Mouse (Mus musculus): Measurements from ENCODE around the gene Cdh23.

Cdh23 gene

DNA sequence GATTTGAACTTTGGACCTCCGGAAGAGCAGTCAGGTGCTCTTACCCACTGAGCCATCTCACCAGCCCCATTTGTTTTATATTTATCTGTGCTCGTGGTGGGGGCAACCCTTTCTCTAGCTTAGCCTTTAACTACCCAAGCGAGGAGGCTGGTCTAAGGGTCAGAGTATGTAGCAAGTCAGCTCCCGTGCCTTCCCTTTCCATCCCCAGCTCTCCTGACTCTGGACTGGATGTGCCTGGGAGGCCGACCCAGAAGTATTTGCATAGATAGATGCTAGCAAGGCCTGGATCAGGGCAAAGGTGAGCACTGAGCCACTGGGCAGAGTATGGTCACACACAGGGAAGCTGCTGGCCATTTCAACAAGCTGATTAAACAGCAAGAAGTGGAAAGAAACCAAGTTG, 12.5 kb upstream of the Cdh23 start:
- WGBS = 87% methylated on average over 5 of the region's 5 CpGs

DNA sequence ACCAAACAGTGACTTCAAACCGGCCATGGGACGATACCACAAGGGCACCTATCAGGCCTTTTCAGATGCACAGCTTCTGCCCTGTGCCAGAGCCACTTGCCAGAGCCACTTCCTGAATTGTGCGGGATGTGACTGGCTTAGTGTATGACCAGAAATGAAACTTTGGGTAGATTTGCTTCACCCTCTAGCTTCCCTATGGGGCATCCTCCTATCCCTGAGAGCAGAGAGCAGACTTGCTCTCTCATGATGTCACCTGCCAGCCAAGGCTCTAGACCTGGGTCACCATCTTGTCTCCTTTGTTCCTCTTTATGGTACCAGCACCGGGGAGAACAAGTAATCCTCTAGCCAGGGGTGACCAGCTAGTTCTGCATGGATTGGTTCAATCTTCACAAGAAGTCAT, 10.0 kb upstream of the Cdh23 start:
- WGBS = 89% methylated on average over 4 of the region's 4 CpGs

DNA sequence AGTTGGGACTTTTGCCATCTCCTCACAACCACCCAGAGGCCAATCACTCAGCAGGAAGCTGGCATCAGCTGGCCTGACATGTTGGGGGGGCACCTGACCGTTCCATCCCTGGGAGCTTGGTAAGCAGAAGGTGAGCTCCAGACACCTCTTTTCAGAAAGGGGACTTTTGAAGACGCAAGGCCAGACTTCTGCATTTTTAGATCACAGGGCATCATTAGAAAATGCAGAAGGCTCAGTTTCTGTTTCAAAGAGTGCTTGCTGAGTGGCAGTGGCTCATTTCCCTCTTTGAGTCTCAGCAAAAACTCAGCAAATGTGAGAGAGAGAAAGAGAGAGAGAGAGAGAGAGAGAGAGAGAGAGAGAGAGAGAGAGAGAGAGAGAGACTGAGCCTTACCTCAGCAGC, 8.8 kb upstream of the Cdh23 start:
- WGBS = 80% methylated on average over 2 of the region's 2 CpGs

DNA sequence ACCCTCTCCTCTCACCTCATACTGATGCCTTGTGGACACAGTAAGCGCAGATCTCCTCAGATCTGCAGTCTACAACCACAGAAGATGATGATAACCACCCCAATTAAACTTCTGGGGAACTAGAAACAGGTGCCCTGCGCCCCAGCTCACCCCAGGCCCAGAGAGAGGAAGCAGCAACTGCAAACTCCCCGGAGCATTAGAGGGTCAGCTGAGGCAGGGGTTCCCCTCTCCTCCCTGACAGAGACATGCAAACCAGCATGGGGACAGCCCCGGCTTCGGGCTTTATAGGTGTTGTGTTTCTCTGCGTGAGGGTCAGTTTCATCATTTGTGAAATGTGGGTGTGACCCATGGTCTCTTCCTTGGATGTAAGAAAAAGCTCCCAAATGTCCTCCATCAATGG, 1.5 kb upstream of the Cdh23 start:
- WGBS = 87% methylated on average over 6 of the region's 6 CpGs

DNA sequence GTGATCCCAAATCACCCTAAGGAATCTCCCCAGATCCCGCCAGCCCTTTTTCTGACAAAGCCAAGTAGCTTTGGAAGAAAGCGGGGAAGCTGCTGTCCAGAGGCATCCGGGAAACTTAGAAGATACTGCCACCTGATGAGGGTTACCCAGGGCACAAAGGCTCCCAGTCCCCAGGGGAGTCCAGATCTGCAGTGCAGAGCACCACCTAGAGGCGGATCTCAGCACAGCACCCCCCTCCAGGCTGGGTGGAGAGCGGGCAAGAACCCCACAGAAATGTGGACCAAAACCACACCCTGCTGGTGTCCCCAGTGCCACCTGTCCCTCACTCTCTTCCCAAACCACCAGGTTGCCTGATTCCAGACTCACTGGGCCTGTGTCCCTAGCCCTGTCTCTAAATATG, 685 bp upstream of the Cdh23 start:
- WGBS = 26% methylated on average over 5 of the region's 5 CpGs

DNA sequence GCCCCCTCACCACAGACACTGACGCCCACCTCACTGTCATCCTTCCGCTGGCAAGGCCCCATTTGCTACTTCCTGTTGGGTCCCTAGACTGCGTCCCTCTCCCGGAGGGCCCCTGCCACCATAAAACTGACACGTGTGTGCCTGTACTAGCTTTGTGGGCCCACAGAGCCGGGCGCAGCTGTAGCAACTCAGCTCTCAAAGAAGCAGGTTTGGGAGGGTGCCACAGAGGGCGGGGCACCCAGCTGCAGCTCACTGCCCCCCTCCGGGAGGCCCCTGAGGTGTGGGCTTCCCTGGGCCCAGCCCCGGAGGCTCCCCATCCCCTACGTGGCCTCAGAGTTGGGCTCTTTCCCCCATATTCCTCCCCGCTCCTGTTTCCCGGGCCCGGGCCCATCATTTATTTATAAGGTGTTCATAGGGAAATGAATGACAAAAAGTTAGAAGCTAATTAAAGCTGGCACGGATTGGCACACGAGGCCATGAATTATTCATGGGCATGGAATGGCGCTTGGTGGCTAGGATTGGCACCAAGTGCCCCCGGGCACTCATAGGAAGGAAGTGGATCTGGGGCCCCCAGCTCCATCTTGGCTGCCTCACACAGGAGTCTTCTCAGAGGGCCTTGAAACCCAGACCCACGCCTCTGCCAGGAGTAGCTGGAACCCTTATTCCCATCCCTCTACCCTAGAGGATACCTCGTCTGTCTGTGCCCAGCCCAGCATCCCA, 4.5 kb downstream of the Cdh23 start:
- 46% methylated on average over 20 of the region's 20 CpGs for WGBS

DNA sequence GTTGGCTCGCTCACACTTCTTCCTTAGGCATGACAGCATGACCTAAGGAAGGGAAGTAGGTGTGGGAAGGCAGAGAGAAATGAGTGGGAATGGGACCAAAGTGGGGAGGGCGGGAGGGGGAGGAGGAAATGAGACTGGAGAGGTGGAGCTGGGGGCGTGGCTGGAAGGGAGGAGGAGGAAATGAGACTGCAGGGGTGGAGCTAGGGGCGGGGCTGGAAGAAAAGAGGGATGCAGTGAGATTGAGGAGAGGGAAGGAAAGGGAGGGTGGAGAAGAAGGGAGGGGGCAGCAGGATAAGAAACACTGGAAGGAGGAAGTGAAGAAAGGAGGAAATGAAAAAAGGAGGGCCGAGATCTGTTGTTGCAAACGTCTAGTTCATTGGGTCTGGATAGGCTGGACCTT, 5.3 kb downstream of the Cdh23 start:
- 65% methylated on average over 6 of the region's 6 CpGs for WGBS

DNA sequence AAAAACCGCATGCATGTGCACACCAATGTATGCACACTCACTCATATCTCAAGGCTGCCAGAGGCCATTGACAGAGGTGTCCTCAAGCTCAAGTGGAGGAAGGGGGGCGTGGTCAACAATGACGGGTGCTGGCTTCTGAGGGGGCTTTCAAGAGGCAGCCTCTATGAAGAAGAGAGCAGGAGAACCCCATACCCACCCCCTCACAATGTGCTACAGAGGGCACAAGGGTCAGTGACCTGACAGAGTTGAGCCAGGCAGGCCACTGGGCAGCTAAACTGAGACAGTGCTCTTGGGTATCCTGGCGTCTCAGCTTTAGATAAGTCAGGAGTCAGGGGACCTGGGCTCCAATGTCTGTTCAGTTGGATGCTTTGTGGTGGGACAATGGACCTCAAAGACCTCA, 6.9 kb downstream of the Cdh23 start:
- WGBS = 91% methylated on average over 4 of the region's 4 CpGs

DNA sequence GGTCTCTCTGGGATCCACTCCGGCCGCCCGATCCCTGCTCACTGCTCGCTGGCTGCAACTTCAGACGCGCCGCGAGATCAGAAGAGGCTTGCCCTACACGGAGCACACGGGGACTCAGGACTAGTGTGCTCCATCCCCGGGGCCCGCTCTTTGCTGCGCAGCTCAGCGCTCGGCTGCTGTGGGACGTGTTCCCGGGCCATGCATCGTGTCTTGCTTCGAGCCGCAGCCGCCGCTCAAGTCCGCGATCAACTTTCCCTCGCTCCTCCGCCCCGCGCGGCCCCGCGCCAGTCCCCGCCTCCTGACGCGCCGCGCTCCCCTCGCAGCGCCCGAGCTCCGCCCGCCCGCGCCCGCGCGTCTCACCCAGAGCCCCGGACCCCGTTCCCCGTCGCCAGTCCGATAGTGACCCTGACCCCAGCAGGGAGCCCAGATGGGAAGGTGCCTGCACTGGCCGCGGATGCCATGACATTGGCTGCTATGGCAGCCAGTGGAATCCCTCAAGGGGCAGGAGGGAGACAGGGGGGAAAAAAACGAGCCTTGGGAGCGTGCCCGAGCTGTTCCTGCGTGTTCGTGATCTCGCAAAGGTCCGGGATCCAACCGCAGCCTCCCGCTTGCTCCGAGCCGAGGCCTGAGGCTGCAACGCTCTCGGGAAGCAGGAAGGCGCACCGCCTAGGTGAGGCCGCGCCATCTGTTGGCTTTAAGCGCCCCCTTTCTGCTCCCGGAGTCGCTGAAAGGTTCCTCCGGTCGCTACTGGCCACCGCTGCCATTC, 9.1 kb downstream of the Cdh23 start:
- 1% methylated on average over 76 of the region's 76 CpGs for WGBS

DNA sequence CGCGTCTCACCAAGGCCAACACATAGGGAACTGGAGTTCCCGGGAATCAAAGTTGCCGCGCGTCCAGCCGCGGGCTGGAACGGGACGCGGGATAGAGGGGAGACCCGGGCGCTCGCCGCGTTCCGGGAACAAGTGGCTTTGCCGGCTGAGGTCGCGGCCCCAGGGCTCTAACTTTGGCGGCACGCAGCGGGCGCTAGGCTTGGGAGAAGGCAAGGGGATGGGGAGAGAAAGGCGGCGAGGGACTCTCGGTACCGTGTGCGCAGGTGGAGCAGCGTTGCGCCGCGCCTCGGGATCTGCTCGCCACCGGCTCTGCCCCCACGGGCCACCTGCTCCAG, 9.7 kb downstream of the Cdh23 start:
- WGBS = under 1% methylated on average over 37 of the region's 37 CpGs

DNA sequence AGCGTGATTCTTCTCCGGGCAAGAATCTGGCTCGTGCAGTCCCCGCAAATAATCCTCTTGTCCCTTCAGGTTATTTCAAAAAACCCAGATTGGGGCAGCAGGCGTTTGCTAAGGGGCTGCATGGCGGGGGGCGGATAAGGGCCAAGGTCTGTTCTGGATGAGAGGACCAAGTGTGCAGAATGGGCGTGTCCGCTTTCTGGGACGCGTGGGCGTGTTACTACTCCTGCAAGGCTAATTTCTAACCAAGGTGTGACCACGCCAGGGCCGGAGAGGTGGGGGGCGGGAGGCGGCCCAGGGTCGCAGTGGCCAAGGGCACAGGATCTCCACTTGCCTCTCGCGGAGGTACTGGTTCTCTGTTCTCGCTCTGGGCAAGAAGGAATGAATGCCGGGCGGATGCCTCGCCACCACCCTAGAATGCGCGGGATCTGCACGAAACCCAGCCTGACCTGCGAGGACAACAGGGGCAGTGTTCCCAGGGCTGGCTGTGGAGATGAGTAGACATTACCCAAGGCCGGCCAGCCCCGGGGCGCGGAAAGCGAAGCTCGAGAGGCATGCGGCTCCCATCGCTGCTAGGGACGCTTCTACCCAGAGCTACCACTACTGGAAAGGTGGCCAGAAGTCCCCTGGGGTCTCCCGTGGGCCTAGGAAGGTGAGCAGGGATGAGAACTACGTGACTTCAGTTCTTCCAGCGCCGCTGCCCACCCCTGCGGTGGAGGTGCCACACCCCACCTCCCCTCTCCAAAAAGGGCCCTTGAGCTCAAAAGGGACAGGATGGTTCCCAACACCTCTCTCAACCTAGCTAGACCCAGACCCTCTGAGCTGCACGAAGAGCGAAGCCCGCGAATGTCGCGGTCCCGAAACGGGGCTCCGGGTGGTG, 10.3 kb downstream of the Cdh23 start:
- WGBS = 9% methylated on average over 50 of the region's 50 CpGs

DNA sequence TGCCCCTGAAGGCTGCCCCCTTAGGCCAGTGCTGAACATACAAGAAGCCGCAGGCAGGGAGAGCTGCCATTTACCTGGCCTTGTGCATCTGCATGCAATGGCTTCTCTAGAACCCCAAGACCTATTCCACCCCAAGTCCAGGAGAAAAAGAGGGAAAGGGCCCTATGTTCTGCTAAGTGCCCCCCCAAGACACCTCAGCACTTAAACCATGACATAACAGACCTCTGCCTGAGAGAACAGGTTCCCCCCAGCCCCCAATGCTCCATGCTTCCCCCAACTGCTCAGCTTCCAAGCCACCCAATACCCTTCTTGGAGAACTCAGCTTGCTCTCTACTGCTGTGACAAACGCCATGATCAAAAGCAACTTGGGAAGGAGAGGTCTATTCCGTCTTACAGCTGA, 17.4 kb downstream of the Cdh23 start:
- WGBS = 92% methylated on average over 3 of the region's 3 CpGs

DNA sequence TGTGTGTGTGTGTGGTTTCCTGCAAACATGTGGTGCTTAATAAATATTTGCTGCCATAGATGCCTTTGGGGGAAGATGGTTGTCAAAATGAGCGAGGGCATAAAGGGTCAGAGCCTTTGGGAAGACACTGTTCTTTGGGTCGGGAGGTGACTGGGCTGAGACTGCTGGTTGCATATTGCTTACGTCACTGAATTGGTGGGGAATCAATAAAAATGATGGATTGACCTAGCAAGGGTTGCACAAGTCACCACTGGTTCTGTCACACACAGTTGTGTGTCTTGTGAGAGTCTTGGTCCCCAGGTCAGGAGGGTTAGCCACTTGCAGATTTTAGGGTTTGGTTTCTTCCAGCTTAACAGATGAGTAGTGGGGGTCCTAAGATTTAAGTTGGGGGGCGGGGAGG, 19.0 kb downstream of the Cdh23 start:
- WGBS = 92% methylated on average over 4 of the region's 4 CpGs

DNA sequence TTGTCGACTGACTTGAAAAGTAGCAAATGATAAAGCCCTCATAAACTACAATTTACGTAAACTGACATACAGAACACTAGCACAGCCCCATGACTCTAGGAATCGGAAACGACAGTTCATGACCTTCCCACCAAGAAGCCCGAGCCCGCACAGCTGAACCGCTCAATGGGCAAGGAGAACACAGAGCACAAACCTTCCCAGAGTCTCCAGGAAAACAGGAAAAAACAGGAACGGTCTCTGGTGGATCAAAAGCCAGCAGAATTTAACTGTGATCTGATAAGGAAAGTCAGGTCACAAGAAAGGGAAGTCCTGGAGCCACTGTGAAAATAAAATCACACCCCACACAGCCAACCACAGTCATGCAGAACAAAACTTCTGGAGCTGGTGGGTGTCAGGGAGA, 26.1 kb downstream of the Cdh23 start:
- 78% methylated on average over 8 of the region's 8 CpGs for WGBS

DNA sequence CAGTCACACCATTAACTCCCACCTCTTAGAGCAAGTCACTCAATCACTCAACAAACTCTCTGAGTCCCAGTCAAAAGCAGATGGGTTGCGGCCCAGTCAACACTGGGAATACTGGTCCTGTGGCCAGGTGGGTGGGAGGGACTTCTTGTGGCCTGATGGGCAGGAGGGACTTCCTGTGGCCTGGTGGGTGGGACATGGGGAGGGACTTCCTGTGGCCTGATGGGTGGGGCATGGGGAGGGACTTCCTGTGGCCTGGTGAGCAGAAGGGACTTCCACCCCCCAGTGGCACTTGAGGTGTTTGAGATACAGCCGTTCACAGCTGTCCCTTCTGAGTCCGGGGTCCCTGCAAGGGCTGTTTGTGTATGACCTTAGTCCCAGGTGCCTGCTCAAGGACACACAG, 27.7 kb downstream of the Cdh23 start:
- 90% methylated on average over 3 of the region's 3 CpGs for WGBS

DNA sequence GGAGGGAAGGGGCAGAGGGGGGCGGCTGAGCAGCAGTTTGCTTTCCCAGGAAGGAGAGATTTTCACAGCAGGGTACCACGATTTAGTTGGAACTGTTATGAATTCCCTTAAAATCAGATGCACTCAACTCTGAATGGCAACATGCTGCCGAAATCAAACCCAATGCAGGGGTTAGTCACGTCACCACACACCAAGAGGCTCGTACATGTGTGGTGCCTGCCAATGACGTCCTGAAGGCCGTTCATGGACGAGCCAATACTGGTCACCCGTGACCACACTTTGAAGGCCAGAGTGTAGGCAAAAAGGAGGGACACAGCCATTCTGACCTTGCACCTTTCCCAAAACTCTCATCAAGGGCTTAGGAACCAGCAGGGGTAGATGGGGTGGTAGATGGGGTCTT, 35.3 kb downstream of the Cdh23 start:
- WGBS = 88% methylated on average over 9 of the region's 9 CpGs

DNA sequence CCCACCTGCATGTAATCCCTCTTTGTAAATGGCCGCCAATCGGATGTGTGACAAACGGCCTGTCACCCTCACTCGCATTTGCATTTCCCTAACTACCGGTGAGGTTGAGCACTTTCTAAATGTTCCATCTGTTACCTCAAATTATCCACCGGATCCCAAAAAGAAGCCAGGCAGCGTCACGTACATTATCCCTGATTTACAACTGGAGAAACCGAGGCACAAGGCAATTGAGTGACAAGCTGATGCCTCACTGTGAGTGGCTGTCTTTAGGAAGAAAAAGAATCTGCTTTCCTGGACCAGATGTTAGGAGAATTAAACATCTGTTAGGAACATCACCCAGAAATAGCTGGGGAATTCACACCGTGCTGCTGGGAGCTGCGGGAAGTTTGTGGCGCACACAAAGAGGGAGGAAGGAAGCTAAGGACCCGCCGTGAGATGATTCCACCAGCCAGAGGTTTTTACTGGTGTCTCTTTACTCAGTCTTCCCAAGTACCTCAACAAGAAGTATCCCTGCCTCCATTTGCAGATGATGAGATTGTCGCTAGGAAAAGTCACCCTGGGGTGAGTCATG, 36.8 kb downstream of the Cdh23 start:
- WGBS = 77% methylated on average over 15 of the region's 15 CpGs

DNA sequence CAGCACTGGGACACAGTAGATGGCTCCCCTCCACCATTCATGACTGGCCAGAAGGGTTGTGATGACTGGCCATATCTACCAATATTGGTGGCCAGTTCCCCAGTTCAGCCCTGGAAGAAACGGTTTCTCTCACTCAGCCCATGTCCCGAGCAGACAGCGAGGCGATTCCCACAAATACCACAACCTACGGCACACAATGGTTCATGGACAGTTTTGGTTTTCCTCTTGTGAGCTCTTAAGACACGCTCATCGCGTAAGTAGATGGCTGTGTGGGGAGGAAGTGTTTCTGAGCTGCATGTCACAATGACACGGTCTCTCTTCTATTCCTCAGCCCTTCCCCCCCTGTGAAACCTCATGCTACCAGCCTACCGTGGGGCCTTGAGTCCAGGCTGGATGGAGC, 38.1 kb downstream of the Cdh23 start:
- WGBS = 89% methylated on average over 10 of the region's 10 CpGs

DNA sequence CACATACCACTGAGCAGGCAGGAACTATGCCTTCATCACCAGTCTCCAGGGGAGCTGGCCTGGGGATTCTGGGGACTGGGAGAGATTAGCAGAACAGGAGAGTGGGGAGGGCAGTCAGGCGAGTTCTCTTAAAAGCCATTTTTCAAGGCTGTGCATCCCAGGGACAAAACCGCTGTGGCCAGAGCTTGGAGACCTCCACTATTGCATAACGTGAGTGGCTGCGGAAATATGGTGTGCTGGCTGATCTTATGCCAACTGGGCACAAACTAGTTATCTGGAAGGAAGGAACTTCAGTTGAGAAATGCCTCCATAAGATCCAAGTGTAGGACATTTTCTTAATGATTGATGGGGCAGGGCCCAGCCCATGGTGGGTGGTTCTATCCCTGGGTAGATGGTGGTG, 42.6 kb downstream of the Cdh23 start:
- WGBS = 86% methylated on average over 4 of the region's 4 CpGs

DNA sequence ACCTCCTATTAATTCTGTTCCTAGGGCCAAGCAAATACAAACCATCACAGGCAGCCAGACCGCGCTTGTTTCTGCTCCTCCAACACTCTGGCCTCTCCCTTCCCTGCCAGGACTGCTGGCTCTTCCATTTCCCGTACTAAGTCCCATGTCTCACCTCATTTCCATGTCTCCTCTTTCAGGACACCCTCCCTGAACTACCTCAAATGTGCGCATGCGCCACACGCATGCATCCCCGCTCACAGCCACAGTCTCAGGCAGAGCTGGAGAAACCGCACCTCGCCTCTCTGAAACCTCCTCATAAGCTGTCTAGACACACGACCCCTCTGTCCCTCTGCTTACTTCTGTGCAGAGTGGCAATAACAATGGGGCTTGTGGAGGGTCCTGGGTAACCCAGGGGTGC, 43.2 kb downstream of the Cdh23 start:
- 92% methylated on average over 10 of the region's 10 CpGs for WGBS

DNA sequence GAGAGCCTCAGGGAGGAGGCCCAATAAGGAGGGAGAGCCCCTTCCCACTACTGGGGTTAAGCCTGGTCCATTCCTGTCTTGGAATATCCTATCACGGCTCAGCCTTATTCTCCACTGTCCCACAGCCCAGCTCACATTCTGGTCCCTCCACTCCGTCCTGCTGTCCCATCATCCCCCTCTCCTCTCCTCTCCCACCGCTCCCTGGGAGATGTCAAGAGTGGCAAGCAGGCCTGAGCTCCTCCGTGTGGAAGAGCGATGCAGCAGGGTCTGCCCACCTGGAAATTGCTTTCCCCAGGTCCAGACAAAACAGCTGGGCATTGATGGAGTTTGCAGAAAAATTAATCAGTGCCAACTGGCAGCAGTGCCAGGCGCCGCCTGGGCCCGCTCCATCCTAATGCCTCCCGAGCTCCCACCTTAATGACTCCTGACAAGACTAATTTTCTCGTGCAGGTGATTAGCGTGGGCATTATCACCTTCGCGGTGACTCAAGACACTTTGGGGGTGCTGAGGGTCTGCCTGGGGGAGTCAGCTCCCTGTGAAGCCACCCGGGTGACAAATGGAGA, 52.1 kb downstream of the Cdh23 start:
- WGBS = 81% methylated on average over 14 of the region's 14 CpGs

DNA sequence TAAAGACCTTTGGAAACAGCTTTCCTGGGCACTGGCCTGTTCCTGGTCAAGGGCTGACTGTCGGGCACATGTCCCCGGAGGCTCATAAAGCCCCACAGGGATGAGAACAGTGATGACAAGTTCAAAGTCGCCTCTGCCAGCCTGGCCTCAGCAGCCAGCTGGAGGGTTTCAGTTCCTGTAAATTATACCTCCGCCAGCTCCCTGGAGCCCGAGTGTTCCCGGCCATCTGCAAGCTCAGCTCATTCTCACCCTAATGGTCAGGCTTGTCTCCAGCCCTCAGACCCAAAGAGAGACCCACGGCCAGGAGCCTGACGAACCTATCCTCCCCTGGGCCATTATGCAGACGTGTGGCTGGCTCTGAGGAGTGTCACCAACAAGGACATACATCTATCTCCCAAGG, 57.0 kb downstream of the Cdh23 start:
- 78% methylated on average over 9 of the region's 9 CpGs for WGBS

All from cerebral cortex, adult 2 months (tissue).